Mouse (Mus musculus) midbrain, embryonic 15.5 days (tissue): ENCODE data around the gene Sdk1. TPM values are rescaled to one million over a fixed set of nuclear protein-coding genes. Genes with fewer than 3 reads are reported as not detected.

ENCODE experiments used
- ATAC-seq: fragments of 200-750 bp; cut with Nextera tagmentation; replicated peaks from 2 replicates; pipeline ENCODE4 v1.8.0; 2017; ENCODE audit warnings: moderate TSS enrichment
- H3K27ac ChIP-seq: fragments of 300-500 bp; sonication (generic); 2 replicates; pipeline ENCODE4 v1.5.1; 2015; ENCODE audit warnings: mild to moderate bottlenecking, inconsistent platforms
- H3K27me3 ChIP-seq: fragments of 300-500 bp; sonication (generic); replicated peaks from 2 replicates; pipeline ENCODE4 v1.6.1; 2015; ENCODE audit warnings: inconsistent platforms
- H3K36me3 ChIP-seq: fragments of 300-500 bp; sonication (generic); replicated peaks from 2 replicates; pipeline ENCODE4 v1.6.1; 2015; ENCODE audit warnings: inconsistent platforms
- H3K4me1 ChIP-seq: fragments of 300-500 bp; sonication (generic); 2 replicates; pipeline ENCODE4 v1.6.1; 2015; ENCODE audit warnings: inconsistent platforms
- H3K4me2 ChIP-seq: fragments of 300-500 bp; sonication (generic); 2 replicates; pipeline ENCODE4 v1.6.1; 2015; ENCODE audit warnings: inconsistent platforms, mild to moderate bottlenecking, moderate library complexity
- H3K4me3 ChIP-seq: fragments of 300-500 bp; sonication (generic); 2 replicates; pipeline ENCODE4 v1.5.1; 2015; ENCODE audit warnings: mild to moderate bottlenecking, inconsistent platforms
- H3K9ac ChIP-seq: fragments of 300-500 bp; sonication (generic); 2 replicates; pipeline ENCODE4 v1.6.1; 2015; ENCODE audit warnings: mild to moderate bottlenecking, inconsistent platforms
- H3K9me3 ChIP-seq: fragments of 300-500 bp; sonication (generic); 2 replicates; pipeline ENCODE4 v1.6.1; 2016; ENCODE audit warnings: inconsistent platforms
- WGBS: fragments of 180-500 bp; shearing (Covaris S2); methylation state at CpG from one replicate; pipeline ENCODE4 v1.1.7; 2015; ENCODE audit warnings: mixed read lengths; 5-methylcytosine and 5-hydroxymethylcytosine counted together
- polyA plus RNA-seq: library from polyadenylated mRNA; unstranded; fragments of >200 nt; fragmentation: Nextera tagmentation; extraction: Ambion mirVana; gene quantifications from 2 replicates; pipeline ENCODE4 v1.2.1, GENCODE M21; 2015

Sdk1 gene
- polyA plus RNA-seq, 1 experiment from 2014 or later: 3.1 TPM

DNA sequence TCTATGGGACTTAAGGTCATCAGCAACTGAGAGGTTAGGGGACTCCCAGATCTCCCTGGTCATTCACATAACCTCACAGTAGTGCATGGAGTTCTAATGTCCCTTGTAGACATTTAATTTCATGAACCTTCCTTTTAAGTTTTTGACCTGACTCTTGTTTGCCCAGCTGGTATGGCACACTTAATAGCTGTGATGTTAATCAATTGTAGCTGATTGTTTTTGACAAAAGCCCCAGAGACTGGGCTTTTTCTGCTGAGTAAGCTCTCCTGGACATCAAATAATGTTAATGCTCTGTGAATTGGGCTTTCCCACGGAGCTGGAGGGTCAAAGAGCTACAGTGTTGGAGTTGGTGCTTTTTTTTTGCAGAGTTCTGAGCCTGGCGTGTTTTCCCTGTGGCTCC is 121.4 kb downstream of the Sdk1 start:
- H3K4me3 ChIP-seq: no peak overlapping the region
- no peaks in the 10 kb centered on the region for H3K9me3 ChIP-seq
- ATAC-seq: no peak
- WGBS: 23% methylated on average over 2 of the region's 2 CpGs
- no peak overlapping the region for H3K9ac ChIP-seq
- H3K27me3 ChIP-seq: no peaks in the 10 kb centered on the region
- no peak overlapping the region for H3K4me2 ChIP-seq
- peaks cover 4% of the 10 kb centered on the region; the same call in 1 of the 2 replicates for H3K4me1 ChIP-seq
- H3K36me3 ChIP-seq: no peaks in the 10 kb centered on the region
- no peak overlapping the region for H3K27ac ChIP-seq

DNA sequence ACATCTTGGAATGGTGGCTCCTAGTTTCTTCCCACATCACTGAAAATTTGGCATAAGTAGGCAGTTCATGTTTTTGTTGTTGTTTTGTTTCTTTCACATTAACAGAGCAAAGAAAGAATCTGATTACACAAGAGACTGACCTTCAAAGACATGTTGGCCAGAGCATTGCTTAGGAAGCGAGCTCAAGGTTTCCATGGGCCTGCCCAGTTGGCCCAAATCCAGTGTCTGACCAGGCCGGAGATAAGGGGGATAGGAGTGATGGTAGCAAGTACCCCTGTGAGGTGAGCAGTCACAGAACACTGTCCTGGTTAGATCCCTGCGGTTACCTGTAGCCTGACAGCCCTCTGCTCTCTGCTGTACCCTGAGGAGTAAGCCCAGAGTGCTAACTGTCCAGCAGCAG is 122.7 kb downstream of the Sdk1 start:
- no peak overlapping the region for H3K27ac ChIP-seq
- H3K9ac ChIP-seq: no peak overlapping the region
- WGBS: 85% methylated on average over 3 of the region's 3 CpGs
- H3K9me3 ChIP-seq: no peaks in the 10 kb centered on the region
- H3K4me1 ChIP-seq: peaks cover 4% of the 10 kb centered on the region; the same call in 1 of the 2 replicates
- H3K4me3 ChIP-seq: no peak overlapping the region
- no peaks in the 10 kb centered on the region for H3K27me3 ChIP-seq
- no peak for ATAC-seq
- H3K4me2 ChIP-seq: no peak overlapping the region
- no peaks in the 10 kb centered on the region for H3K36me3 ChIP-seq

DNA sequence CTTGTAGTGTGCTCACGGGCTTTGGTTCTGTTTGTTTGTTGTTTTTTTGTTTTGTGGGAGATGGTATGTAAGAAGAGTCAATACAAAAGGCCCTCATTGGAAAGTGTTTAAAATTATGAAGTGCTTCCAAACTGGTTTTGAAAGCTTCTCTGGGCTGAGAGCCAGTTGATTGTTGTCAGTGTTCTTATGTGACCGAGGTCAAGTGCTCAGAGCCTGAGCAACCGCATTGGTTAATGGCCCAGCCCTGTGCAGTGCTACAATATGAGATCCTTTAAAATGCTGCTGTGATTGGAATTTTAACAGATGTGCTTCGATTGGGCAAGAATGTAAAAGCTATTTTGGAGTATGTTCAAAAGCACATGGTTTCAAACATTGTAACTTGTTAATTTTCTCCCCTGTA is 127.3 kb downstream of the Sdk1 start:
- 45% methylated on average over 4 of the region's 4 CpGs for WGBS
- no peaks in the 10 kb centered on the region for H3K36me3 ChIP-seq

DNA sequence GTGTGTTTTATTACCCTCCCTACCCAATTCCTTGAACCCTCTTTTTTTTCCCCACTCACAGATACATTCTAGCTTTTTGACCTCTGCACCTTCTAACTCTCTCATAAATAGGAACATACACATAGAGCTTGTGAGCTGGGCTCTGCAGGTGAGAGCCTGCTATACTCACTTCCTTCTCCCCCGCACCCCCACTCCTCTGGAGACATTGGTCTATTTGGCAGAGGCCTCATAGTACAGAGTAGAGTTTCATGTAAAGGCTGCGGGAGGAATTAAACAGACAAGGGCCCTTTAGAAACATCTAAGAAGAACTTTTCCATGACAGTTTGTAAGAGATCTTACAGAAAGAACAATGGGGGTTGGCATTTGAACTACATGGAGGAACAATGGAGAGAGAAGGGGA is 133.5 kb downstream of the Sdk1 start:
- no peaks in the 10 kb centered on the region for H3K36me3 ChIP-seq
- no peak overlapping the region for H3K4me2 ChIP-seq
- 57% methylated on average over 2 of the region's 2 CpGs for WGBS
- ATAC-seq: no peak
- no peaks in the 10 kb centered on the region for H3K27me3 ChIP-seq
- H3K27ac ChIP-seq: no peak overlapping the region
- no peak overlapping the region for H3K9ac ChIP-seq
- H3K4me3 ChIP-seq: no peak overlapping the region
- no peaks in the 10 kb centered on the region for H3K9me3 ChIP-seq
- H3K4me1 ChIP-seq: no peaks in the 10 kb centered on the region

More for the DNA sequence above, 127.3 kb downstream of the Sdk1 start:
- no peaks in the 10 kb centered on the region for H3K27me3 ChIP-seq
- no peak for ATAC-seq
- no peaks in the 10 kb centered on the region for H3K4me1 ChIP-seq
- H3K4me2 ChIP-seq: no peak overlapping the region
- H3K4me3 ChIP-seq: no peak overlapping the region
- no peak overlapping the region for H3K9ac ChIP-seq
- H3K27ac ChIP-seq: no peak overlapping the region
- H3K9me3 ChIP-seq: no peaks in the 10 kb centered on the region

DNA sequence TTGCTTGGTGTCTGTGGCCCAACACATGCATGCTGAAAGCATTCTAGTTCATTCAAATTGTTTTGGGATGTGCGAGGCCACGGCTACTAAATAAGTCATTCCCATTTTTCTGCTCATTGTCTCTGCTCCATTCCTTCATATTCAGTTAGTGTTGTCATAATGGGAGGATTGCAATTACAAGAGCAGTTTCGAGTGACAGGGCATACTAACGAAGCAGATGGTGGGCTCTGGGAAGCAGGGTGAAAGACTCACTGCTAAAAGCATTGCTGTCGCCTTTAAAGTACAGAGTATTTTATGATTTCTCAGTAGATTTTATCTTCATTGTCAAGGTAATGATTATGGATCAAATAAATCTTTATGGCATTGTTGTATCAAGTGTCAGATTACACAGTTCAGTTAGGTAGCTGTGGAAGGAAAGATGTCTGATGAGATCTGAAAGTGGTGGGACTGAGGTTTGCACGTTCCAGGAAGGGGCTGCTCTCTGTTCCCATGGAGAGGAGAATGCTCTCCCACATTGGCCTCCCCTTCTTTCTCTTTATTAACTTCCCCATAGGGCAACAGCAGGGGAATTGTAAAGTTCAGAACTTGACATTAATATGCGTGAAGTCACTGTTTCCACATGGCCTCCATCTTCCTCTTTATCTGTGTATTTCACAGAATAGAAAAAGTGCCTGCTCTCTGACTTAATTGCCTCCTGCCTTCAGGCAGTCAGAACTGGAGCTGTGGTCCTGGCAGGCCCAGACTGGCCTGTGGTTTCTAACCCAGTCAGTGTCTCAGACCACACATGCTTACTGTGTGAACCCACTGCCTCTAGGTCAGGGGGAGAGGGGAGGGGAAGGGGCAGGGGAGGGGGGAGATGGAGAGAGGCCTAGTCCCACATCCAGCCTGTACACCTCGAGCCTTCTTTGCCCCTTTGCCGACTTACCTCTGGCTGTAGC is 138.8 kb downstream of the Sdk1 start:
- ATAC-seq: no peak
- peaks cover 16% of the 10 kb centered on the region for H3K4me1 ChIP-seq
- no peak overlapping the region for H3K27ac ChIP-seq

DNA sequence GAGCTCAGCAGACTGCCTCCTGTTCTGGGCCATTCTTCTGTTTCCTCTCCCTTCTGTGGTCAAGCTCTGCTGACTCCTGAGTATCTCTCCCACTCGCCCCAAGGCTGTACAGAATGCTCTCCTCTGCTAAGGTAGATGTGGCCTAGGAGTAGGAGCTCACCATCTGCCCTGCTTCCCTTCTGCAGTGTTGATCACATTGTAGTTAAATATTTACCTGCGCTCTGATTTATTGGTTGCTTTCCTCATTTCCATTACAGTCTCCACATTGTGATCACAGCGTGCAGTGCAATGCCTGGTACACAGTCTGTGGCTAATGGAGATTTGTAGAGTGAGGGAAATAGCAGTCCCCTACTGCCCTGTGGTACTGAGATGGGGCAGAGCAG is 139.5 kb downstream of the Sdk1 start:
- H3K9ac ChIP-seq: no peak overlapping the region
- H3K27ac ChIP-seq: no peak overlapping the region
- 70% methylated on average over 3 of the region's 3 CpGs for WGBS
- no peak for ATAC-seq
- no peaks in the 10 kb centered on the region for H3K27me3 ChIP-seq
- no peak overlapping the region for H3K4me3 ChIP-seq
- no peak overlapping the region for H3K4me2 ChIP-seq
- no peaks in the 10 kb centered on the region for H3K36me3 ChIP-seq
- peaks cover 16% of the 10 kb centered on the region for H3K4me1 ChIP-seq
- no peaks in the 10 kb centered on the region for H3K9me3 ChIP-seq

More for the DNA sequence above, 138.8 kb downstream of the Sdk1 start:
- H3K4me3 ChIP-seq: no peak overlapping the region
- no peaks in the 10 kb centered on the region for H3K27me3 ChIP-seq
- no peaks in the 10 kb centered on the region for H3K36me3 ChIP-seq
- WGBS: 58% methylated on average over 9 of the region's 9 CpGs
- H3K4me2 ChIP-seq: no peak overlapping the region
- H3K9me3 ChIP-seq: no peaks in the 10 kb centered on the region
- no peak overlapping the region for H3K9ac ChIP-seq

DNA sequence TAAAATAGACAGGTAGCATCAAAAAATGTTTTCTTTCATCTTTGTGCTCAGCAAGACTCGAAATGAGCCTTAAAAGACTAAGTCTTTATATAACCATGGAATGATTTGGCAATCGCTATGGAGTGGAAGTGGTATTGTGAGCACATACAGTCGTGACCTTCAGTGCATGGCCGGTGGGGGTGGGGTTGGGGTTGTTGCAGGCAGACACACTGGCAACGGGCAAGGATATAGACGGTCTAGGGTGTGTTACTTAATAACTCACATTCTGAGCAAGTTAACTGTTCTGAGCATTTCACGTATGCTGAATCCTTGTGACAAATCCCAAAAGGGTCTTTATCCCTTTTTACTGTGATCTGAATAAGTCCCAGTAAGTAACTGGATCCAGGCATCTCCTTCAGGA is 140.3 kb downstream of the Sdk1 start:
- no peaks in the 10 kb centered on the region for H3K9me3 ChIP-seq
- H3K4me2 ChIP-seq: no peak overlapping the region
- H3K36me3 ChIP-seq: no peaks in the 10 kb centered on the region
- ATAC-seq: no peak
- no peak overlapping the region for H3K4me3 ChIP-seq
- H3K27me3 ChIP-seq: no peaks in the 10 kb centered on the region
- 82% methylated on average over 7 of the region's 7 CpGs for WGBS
- no peak overlapping the region for H3K9ac ChIP-seq
- peaks cover 16% of the 10 kb centered on the region for H3K4me1 ChIP-seq
- no peak overlapping the region for H3K27ac ChIP-seq

DNA sequence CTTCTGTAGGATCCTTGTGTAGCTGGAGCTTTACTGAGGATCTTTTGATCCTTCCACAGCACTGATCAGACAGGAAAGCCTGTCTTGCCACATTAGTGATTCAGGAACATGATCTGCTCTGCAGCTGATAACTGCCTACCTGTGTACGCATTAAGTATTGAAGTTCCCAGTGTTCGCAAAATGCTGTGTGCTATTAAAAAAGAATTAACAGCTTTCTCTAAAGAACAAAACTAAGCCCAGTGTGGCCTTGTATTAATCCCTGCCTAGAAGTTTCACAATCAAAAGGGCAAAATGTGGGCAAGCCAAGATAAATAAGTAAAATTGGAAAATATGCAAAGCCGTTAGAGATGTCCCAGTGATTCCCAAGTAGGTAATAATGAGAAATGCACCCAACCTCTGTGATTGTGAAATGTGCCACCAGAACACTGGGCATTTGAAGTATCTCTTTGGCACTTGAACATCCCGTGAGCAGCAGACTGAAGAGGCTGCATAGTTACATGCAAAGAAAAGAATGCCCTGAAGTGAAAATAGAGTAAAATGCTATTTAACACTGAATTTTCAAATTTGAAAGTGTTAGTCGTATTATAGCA is 141.1 kb downstream of the Sdk1 start:
- ATAC-seq: no peak
- Histone ChIP-seq H3K27ac (no peak overlapping the region), H3K9ac (no peak overlapping the region), H3K36me3 (no peaks in the 10 kb centered on the region), H3K4me2 (no peak overlapping the region), H3K9me3 (no peaks in the 10 kb centered on the region), H3K27me3 (no peaks in the 10 kb centered on the region), H3K4me3 (no peak overlapping the region), H3K4me1 (peaks cover 16% of the 10 kb centered on the region)
- 59% methylated on average over 5 of the region's 5 CpGs for WGBS

GRCm38 (mm10) chr5:141388451-141388850 is 147.2 kb downstream of the Sdk1 start:
- Histone ChIP-seq H3K4me1 (no peaks in the 10 kb centered on the region), H3K27ac (no peak overlapping the region), H3K9ac (no peak overlapping the region), H3K27me3 (no peaks in the 10 kb centered on the region), H3K36me3 (no peaks in the 10 kb centered on the region), H3K4me3 (no peak overlapping the region), H3K9me3 (no peaks in the 10 kb centered on the region), H3K4me2 (no peak overlapping the region)
- ATAC-seq: no peak
- 15% methylated on average over 2 of the region's 2 CpGs for WGBS

DNA sequence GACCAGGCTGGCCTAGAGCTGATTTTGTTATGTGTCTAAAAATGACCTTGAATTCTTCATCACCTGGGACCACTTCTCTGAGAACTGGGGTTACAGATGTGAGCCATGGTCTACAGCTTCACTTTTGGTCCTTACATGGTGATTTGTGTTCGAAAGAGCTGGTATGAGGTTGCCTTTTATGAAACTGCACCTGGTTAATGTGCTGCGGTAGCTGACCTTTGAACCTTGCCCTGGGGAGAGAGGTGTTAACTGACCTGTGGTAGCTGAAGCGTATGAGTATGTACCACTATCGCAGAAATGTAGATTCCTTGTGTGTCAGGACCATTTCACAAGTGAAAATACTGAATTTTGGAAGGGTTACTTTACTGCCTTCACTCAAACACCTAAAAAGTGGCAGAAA is 149.3 kb downstream of the Sdk1 start:
- Histone ChIP-seq H3K4me2 (no peak overlapping the region), H3K4me3 (no peak overlapping the region), H3K36me3 (no peaks in the 10 kb centered on the region), H3K9me3 (no peaks in the 10 kb centered on the region), H3K4me1 (no peaks in the 10 kb centered on the region), H3K27me3 (no peaks in the 10 kb centered on the region), H3K9ac (no peak overlapping the region), H3K27ac (no peak overlapping the region)
- no peak for ATAC-seq
- 89% methylated on average over 4 of the region's 4 CpGs for WGBS

DNA sequence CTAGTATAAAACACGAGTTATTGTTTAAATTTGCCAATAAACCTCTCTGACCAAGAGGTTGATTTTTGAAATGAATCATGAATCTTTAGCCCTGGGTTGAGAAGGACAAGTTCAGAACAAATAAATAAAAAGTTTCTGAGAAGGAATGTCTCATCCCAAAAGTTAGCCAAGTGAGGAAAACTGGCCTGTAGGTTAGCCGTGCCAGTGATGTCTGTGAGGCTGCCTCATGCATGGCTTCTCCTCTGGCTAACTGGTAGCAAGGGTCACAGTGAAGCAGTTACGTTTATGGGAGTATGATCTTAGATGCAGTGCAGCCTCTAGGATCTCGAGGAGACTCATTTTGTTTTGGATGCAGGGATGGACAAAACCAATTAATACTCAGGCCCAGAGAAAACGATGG is 149.9 kb downstream of the Sdk1 start:
- Histone ChIP-seq H3K9me3 (no peaks in the 10 kb centered on the region), H3K4me2 (no peak overlapping the region), H3K36me3 (no peaks in the 10 kb centered on the region), H3K4me3 (no peak overlapping the region), H3K27me3 (no peaks in the 10 kb centered on the region), H3K9ac (no peak overlapping the region), H3K27ac (no peak overlapping the region), H3K4me1 (no peaks in the 10 kb centered on the region)
- no peak for ATAC-seq
- 79% methylated on average over 5 of the region's 5 CpGs for WGBS

DNA sequence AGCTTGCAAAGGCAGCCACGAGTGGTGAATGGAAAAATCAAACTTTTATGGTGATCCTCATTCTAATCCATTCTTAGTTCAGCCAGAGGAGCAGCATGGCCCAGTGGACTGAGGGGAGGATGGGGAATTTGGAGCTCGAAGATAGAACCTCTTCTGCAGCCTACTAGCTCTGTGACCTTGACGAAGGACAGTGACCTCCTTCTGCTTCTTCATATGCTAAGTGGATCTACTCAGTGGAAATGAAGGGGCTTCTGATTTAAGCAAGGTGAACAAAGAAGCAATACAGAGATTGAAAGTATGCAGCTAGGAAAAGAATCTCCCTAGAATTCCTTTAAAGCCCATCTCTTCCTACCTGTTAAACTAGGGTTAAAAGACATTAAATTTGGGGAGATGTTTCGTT is 152.6 kb downstream of the Sdk1 start:
- ATAC-seq: no peak
- Histone ChIP-seq H3K27ac (no peak overlapping the region), H3K36me3 (no peaks in the 10 kb centered on the region), H3K27me3 (no peaks in the 10 kb centered on the region), H3K4me3 (no peak overlapping the region), H3K9ac (no peak overlapping the region), H3K4me1 (peaks cover 4% of the 10 kb centered on the region; the same call in 1 of the 2 replicates), H3K4me2 (no peak overlapping the region), H3K9me3 (no peaks in the 10 kb centered on the region)
- WGBS: 72% methylated on average over 4 of the region's 4 CpGs

DNA sequence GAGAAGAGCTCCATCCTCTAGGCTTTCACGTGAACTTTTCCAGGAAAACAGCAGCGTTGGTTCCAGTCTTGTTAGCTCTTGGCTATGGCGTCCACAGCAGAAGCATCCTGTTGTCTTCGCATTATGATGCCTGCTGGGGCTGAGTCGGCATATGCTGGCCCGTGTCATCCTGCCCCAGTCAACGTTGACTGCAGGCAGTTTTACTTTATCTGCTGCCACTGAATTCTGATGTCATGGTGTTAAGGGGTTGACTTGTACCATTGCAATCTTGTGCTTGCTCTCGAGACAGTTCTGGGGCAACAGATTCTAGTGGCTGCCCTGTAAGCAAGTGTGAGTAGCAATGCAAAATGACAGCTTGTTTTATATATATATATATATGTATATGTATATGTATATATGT is 153.3 kb downstream of the Sdk1 start:
- H3K9me3 ChIP-seq: no peaks in the 10 kb centered on the region
- no peak for ATAC-seq
- no peak overlapping the region for H3K4me2 ChIP-seq
- H3K27me3 ChIP-seq: no peaks in the 10 kb centered on the region
- peaks cover 6% of the 10 kb centered on the region; the same call in 1 of the 2 replicates for H3K4me1 ChIP-seq
- no peak overlapping the region for H3K4me3 ChIP-seq
- no peaks in the 10 kb centered on the region for H3K36me3 ChIP-seq
- H3K27ac ChIP-seq: no peak overlapping the region
- H3K9ac ChIP-seq: no peak overlapping the region
- 93% methylated on average over 8 of the region's 8 CpGs for WGBS
